Mouse (Mus musculus): ENCODE measurements around the gene Rprd1b. TPM values are rescaled to one million over a fixed set of nuclear protein-coding genes. Genes with fewer than 3 reads are reported as not detected.

The Rprd1b gene
- total RNA-seq, 2 experiments from 2014 or later = 28.5 to 31.0 TPM

DNA sequence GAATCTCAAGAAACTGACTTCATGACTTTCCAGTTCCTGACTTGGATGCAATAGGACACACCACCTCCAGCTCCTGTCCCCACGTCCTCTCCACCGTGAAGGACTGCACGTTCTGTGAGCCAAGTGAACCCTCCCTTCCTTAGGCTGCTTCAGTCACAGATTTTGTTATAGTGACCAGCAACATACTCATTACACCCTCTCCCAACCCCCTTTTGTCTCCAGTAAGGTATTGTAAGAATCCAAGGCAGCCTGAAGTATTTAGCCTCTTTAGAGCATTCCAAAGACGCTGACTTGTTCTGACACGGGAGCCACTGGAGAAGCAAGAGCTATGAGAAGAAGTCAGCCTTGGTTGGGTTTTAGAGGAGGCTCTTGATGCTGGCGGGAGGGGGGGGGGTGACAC, 141.1 kb downstream of the Rprd1b start:
- no peak for DNase-seq (ENCODE audit: low spot score in 2 of 2)

DNA sequence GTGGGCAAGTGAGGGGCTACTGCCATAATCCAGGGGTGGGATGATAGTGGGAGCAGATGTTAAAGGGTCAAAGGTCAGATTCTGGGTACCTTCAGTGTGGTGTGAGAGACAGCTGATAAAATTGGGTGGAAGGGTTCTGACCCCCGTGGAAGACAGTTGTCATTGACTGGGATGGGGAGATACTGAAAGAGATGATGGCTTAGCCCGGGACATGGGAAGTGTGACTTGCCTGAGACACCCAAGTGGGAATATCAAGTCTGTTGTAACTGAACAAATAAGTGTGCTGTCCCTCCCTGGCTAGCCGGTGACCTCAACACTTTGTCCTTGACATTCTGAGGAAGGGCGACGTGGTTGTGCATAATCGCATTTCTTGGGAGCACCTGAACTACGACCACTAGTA, 141.5 kb downstream of the Rprd1b start:
- no peak for DNase-seq (ENCODE audit: low spot score in 2 of 2)

DNA sequence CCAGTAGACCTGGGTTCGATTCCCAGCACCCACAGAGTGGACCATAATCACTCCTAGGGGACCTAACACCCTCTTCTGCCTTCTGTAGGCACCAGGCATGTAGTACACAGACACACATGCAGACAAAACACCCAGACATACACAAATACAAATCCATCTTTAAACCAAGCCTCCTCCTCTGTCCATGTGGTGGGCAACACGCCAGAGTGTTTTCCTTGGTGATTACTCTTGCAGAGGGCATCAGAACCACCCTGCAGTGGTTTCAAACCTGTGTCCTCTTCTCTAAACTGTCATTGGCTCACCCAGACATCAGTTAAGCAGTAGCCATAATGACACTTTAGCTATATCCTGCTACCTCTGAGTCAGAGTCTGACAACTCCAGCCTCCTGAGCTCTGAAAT, 142.1 kb downstream of the Rprd1b start:
- DNase-seq (ENCODE audit: low spot score in 2 of 2) = no peak

DNA sequence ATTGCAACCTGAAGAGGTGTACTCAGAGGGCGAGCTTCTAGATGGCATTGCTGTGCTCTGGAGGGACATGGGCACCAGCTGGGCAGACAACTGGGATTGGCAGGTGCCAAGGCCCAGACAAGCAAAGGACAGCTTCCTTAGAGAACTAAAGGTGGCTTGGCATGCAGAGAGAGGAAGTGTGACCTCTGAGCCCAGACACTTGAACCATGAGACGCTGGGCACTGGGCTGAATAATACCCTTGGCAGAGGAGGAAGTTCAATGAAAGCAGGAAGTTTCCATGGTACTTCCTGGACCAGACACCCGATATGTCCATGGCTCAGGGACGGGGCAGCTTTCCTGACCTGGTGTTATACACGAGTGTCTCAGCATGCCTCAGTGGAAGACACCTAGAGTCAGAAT, 146.1 kb downstream of the Rprd1b start:
- peak in 1 of 2 experiments; percentile 26 for DNase-seq (ENCODE audit: low spot score in 2 of 2)

GRCm38 (mm10) chr2:158174958-158175357, 146.7 kb downstream of the Rprd1b start:
- DNase-seq (ENCODE audit: low spot score in 2 of 2) = no peak

DNA sequence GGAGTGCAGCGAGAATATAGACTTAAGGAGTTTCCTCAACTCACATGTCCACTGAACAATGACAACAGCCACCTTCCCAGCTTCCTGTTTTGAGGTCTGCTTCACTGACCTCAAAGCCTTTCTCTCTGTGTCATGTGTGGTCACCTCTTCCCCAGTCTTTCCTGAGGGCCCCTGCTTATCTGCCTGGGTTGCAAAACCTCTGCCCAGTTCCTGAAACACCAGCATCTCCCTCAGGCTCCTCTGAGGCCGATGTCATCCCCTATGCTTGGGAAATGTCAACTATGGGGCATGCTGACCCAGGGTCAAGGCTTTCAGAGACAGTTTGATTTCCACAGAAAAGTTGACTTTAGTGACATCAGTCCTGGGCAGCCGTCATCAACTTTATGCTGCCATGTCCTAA, 147.1 kb downstream of the Rprd1b start:
- DNase-seq (ENCODE audit: low spot score in 2 of 2) = no peak

DNA sequence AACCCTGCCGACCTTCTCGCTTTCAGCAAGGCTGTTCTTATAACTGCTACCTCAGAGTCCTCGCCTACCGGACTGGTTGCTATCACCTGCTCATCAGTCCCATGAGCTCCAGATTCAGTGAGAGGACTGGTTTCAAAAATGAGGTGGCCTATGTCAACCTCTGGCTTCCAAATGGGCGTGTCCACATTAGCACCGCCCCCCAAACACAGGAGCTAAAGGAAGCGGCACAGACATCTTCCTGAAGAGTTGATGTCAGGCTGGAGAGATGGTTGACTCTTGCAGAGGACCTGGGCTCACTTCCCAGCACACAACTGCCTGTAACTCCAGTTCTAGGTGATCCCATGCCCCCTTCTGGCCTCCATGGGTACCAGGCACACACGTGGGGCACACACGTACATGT, 148.5 kb downstream of the Rprd1b start:
- DNase-seq (ENCODE audit: low spot score in 2 of 2) = no peak

- no peak for DNase-seq (ENCODE audit: low spot score in 2 of 2)
Measured at GRCm38 (mm10) chr2:158177574-158177973, 149.3 kb downstream of the Rprd1b start.

- DNase-seq (ENCODE audit: low spot score in 2 of 2) = no peak
Measured at GRCm38 (mm10) chr2:158178139-158178538, 149.8 kb downstream of the Rprd1b start.

GRCm38 (mm10) chr2:158178696-158179369, 150.5 kb downstream of the Rprd1b start:
- DNase-seq (ENCODE audit: low spot score in 2 of 2) = no peak

DNA sequence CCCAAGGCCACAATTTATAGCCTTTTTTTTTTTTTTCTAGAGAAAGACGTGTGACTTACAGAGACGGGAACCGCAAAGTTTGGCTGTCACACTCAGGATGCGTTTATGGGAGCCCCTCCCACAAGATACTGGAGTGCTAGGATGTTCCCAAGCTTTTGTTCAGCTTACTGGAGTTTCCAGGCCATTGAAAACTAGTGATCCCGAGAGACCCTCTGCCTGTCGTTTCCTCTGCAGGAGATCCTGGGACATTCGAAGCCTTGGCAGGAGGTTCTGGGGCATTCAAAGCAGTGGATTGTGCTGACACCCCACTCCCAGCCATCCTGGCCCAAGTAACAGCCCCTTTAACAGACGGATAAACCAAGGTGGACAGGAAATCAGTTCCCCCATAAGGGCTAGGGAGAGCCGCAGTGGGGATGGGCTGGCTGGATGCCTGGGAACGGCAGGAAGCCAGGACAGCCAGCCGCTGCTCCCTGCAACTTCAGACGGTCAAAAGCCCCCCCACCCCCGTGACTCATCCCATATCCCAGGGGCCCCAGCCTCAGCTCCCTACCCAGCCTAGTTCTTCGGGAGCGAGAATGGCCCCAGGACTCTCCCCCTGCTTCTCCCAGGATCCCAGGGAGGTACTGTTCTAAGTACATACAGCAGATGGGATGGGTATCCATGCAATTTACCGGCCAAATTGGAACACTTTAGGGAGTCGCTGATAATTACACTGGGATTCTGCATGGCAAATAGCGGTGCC, 151.2 kb downstream of the Rprd1b start:
- no peak for DNase-seq (ENCODE audit: low spot score in 2 of 2)

DNA sequence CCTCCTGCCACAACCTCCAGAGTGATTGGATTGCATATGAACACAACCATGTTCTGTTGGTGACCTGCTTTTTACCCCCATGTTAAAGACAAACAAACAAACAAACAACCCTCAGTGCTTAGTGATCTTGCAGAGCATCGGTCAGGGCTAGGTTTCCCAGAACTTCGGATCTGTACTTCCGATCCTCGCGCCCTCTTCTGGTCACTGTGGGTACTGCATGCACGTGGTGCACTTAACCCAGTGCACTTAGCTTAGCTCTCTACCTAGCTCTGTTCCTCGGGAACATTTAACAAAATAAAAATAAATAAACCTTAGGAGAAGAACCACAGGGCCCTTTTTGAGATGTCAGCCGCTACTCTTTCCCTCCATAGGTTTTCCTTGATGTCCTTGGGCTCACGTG, 152.5 kb downstream of the Rprd1b start:
- peak; percentile 36 to 52 for DNase-seq (ENCODE audit: low spot score in 2 of 2)

Other genes starting within 250 kb of the Rprd1b start
- gene Vstm2l, start 113.8 kb upstream of the Rprd1b start, total RNA-seq (2021) = 100 to 1,000 TPM; 140 to 144 TPM
- 10 to 100 TPM; 15.9 to 16.3 TPM for gene Tti1, start 64 bp upstream of the Rprd1b start, total RNA-seq (2021)
- gene Tgm2, start 117.9 kb downstream of the Rprd1b start, total RNA-seq (2021) = 1 to 10 TPM; 5.8 to 6.0 TPM
- gene D630003M21Rik, start 200.7 kb downstream of the Rprd1b start, total RNA-seq (2021) = 1 to 10 TPM; 4.7 to 4.9 TPM
- not detected for gene Bpi, start 229.6 kb downstream of the Rprd1b start, total RNA-seq (2021)

Data from layer of hippocampus, postnatal 14 days (tissue).